9 mouse cellular contexts compared by ENCODE assay signal in the genomic region with DNA sequence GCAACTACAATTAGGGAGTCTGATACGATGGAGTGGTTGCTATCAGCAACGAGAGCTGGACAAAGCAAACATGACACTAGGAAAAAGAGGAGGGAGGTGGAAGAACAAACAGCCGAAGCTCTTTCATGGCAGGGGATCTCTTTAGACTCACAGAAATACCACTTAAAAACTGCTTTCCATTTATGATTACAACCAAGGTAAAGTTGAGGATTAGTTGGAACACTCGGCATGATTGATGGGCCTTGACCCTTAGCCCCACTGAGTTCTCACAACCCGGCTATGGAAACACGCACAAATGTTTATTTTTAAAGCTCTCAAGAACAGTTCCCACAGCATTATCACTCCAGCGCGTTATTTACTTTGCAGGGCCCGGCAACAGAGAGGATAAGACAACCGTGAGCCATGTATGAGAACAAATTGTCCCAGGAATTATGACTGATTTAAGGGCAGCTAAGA.
A peak's percentile ranks its signal among the peaks of the same experiment; 100 is the strongest.
DNase-seq lines count a peak whose midpoint lies in the region; ATAC-seq and TF ChIP-seq lines count a peak whose summit lies in the region.
"Had no signal": no experiment of that assay in that cellular context is flagged by ENCODE, and none has a peak within 500 bp of the region (broad histone marks: within the 10 kb centered on the region; RNA-seq: fewer than 3 reads in every experiment).

No protein-coding gene starts in this region.

- no peak overlapping the region for H3K9ac ChIP-seq in intestine, embryonic 16.5 days (ENCODE audit: low read depth, low read length)
- H3K9ac ChIP-seq in midbrain, postnatal 0 days (replicated peaks; ENCODE audit: low read length, poor library complexity, severe bottlenecking): no peak overlapping the region

- intact Hi-C loops in left cerebral cortex, postnatal 4 days (cut with DNase I): no loop called here

- ATAC-seq in intestine, embryonic 16.5 days: peak; percentile 69
- no peak for ATAC-seq in midbrain, postnatal 0 days (ENCODE audit: low FRiP score)

- peak; percentile 13 to 14 for DNase-seq in kidney, postnatal 4 days
- no peak for DNase-seq in kidney, adult 2 months
- peak; percentile 68 to 82 for DNase-seq in heart, adult 18-20 months
- peak; percentile 8 for DNase-seq in midbrain, postnatal 0 days (ENCODE audit: low spot score)
- no peak for DNase-seq in left cerebral cortex, postnatal 4 days
- no peak for DNase-seq in frontal cortex, adult 2 months (ENCODE audit: extremely low spot score in 1 of 2, low spot score in 1 of 2)
- no peak for DNase-seq in urinary bladder, postnatal 4 days (ENCODE audit: low spot score in 2 of 2)
- DNase-seq: gastrocnemius, postnatal 14 days had no signal

- H3K4me1 ChIP-seq in kidney, adult 2 months (ENCODE audit: control insufficient read depth, insufficient read depth, low read length): no peaks in the 10 kb centered on the region
- peaks cover 7% of the 10 kb centered on the region; the same call in 1 of the 2 replicates for H3K4me1 ChIP-seq in intestine, embryonic 16.5 days (ENCODE audit: control insufficient read depth, insufficient read depth, low read length)
- no peaks in the 10 kb centered on the region; the same call in 1 of the 2 replicates for H3K4me1 ChIP-seq in midbrain, postnatal 0 days (ENCODE audit: insufficient read depth, low read length)

- no peaks in the 10 kb centered on the region for H3K27me3 ChIP-seq in kidney, adult 2 months (replicated peaks; ENCODE audit: control insufficient read depth, insufficient read depth, low read length)
- no peaks in the 10 kb centered on the region for H3K27me3 ChIP-seq in intestine, embryonic 16.5 days (replicated peaks; ENCODE audit: control insufficient read depth, insufficient read depth, low read length)
- no peaks in the 10 kb centered on the region for H3K27me3 ChIP-seq in midbrain, postnatal 0 days (ENCODE audit: insufficient read depth, low read length)

- no peaks in the 10 kb centered on the region for H3K36me3 ChIP-seq in kidney, adult 2 months (ENCODE audit: control insufficient read depth, insufficient read depth, low read length)
- no peaks in the 10 kb centered on the region for H3K36me3 ChIP-seq in intestine, embryonic 16.5 days (ENCODE audit: control insufficient read depth, insufficient read depth, low read length)
- H3K36me3 ChIP-seq in midbrain, postnatal 0 days (ENCODE audit: insufficient read depth, low read length): no peaks in the 10 kb centered on the region

- no peak overlapping the region for H3K4me3 ChIP-seq in kidney, adult 2 months (ENCODE audit: insufficient read depth, low read depth, low read length)
- H3K4me3 ChIP-seq in intestine, embryonic 16.5 days (ENCODE audit: low read length): no peak overlapping the region
- no peak overlapping the region for H3K4me3 ChIP-seq in midbrain, postnatal 0 days (ENCODE audit: low read depth, low read length)

- peak overlapping the region; percentile 16 for H3K4me2 ChIP-seq in intestine, embryonic 16.5 days (ENCODE audit: low read depth, low read length)
- H3K4me2 ChIP-seq in midbrain, postnatal 0 days (ENCODE audit: low read depth, low read length, poor library complexity, severe bottlenecking): no peak overlapping the region

- no peak overlapping the region for H3K27ac ChIP-seq in kidney, adult 2 months (ENCODE audit: insufficient read depth, low read depth, low read length)
- no peak overlapping the region for H3K27ac ChIP-seq in intestine, embryonic 16.5 days (ENCODE audit: low read length)
- H3K27ac ChIP-seq in midbrain, postnatal 0 days (ENCODE audit: low read depth, low read length): no peak overlapping the region

- no peak for TF ChIP-seq POLR2A in kidney, adult 2 months (IDR thresholded peaks at IDR 0.05; ENCODE audit: low read depth, low read length)

- WGBS in kidney, adult 2 months: 25% methylated on average over 10 of the region's 10 CpGs
- 18% methylated on average over 10 of the region's 10 CpGs for WGBS in intestine, embryonic 16.5 days
- WGBS in midbrain, postnatal 0 days: 26% methylated on average over 10 of the region's 10 CpGs

- TF ChIP-seq CTCF in kidney, adult 2 months (conservative IDR thresholded peaks at IDR 0.05; ENCODE audit: insufficient read depth, insufficient read length, low read depth, low read length): no peak
- no peak for TF ChIP-seq CTCF in midbrain, postnatal 0 days (IDR thresholded peaks at IDR 0.05)

- H3K9me3 ChIP-seq in intestine, embryonic 16.5 days (ENCODE audit: control insufficient read depth, low read length): no peaks in the 10 kb centered on the region
- no peaks in the 10 kb centered on the region for H3K9me3 ChIP-seq in midbrain, postnatal 0 days (ENCODE audit: low read length)

Comparison
In these comparisons a context has a peak if more than half of its experiments do, and no peak if none do; other contexts are left out.
1. DNase-seq: peak in kidney, postnatal 4 days (2 of 2), heart, adult 18-20 months (2 of 2) and midbrain, postnatal 0 days (single experiment); none in kidney, adult 2 months (single experiment), left cerebral cortex, postnatal 4 days (single experiment), frontal cortex, adult 2 months (0 of 2) and urinary bladder, postnatal 4 days (0 of 2).